Mouse (Mus musculus): ENCODE data around the gene Atxn1. TPM values are rescaled to one million over a fixed set of nuclear protein-coding genes. Genes with fewer than 3 reads are reported as not detected.

Atxn1 gene
- polyA plus RNA-seq, 1 experiment from 2014 or later = 12.8 TPM

- peaks cover 19% of the 10 kb centered on the region for H3K4me1 ChIP-seq
- H3K36me3 ChIP-seq = no peaks in the 10 kb centered on the region
- no peak overlapping the region for H3K4me2 ChIP-seq (replicated peaks)
- no peaks in the 10 kb centered on the region for H3K27me3 ChIP-seq
- H3K27ac ChIP-seq (replicated peaks) = peak overlapping the region; percentile 45
- no peak overlapping the region for H3K9ac ChIP-seq (replicated peaks)
- no peaks in the 10 kb centered on the region for H3K9me3 ChIP-seq
- H3K4me3 ChIP-seq = no peak overlapping the region
- WGBS = 49% methylated on average over 12 of the region's 12 CpGs
- ATAC-seq (replicated peaks) = no peak
Measured at GRCm38 (mm10) chr13:45661283-45662185, 303.3 kb downstream of the Atxn1 start.

- 85% methylated on average over 4 of the region's 4 CpGs for WGBS
- no peaks in the 10 kb centered on the region for H3K36me3 ChIP-seq
- H3K4me3 ChIP-seq = no peak overlapping the region
- no peaks in the 10 kb centered on the region for H3K27me3 ChIP-seq
- ATAC-seq (replicated peaks) = no peak
- no peak overlapping the region for H3K4me2 ChIP-seq (replicated peaks)
- no peaks in the 10 kb centered on the region for H3K9me3 ChIP-seq
- no peak overlapping the region for H3K9ac ChIP-seq (replicated peaks)
- H3K4me1 ChIP-seq = peaks cover 19% of the 10 kb centered on the region
- H3K27ac ChIP-seq (replicated peaks) = no peak overlapping the region
Measured at GRCm38 (mm10) chr13:45659813-45660212, 305.0 kb downstream of the Atxn1 start.

GRCm38 (mm10) chr13:45658343-45658742, 306.5 kb downstream of the Atxn1 start:
- H3K4me2 ChIP-seq (replicated peaks) = no peak overlapping the region
- no peak for ATAC-seq (replicated peaks)
- no peak overlapping the region for H3K9ac ChIP-seq (replicated peaks)
- H3K4me1 ChIP-seq = peaks cover 19% of the 10 kb centered on the region
- no peak overlapping the region for H3K27ac ChIP-seq (replicated peaks)
- H3K4me3 ChIP-seq = no peak overlapping the region
- WGBS = 92% methylated on average over 5 of the region's 5 CpGs
- H3K36me3 ChIP-seq = no peaks in the 10 kb centered on the region
- H3K9me3 ChIP-seq = no peaks in the 10 kb centered on the region
- H3K27me3 ChIP-seq = no peaks in the 10 kb centered on the region

- Histone ChIP-seq H3K4me2 (replicated peaks) (no peak overlapping the region), H3K4me3 (no peak overlapping the region), H3K9ac (replicated peaks) (no peak overlapping the region), H3K9me3 (no peaks in the 10 kb centered on the region), H3K4me1 (peaks cover 14% of the 10 kb centered on the region), H3K27me3 (no peaks in the 10 kb centered on the region), H3K36me3 (no peaks in the 10 kb centered on the region), H3K27ac (replicated peaks) (no peak overlapping the region)
- 98% methylated on average over 1 of the region's 1 CpGs for WGBS
- no peak for ATAC-seq (replicated peaks)
Measured at GRCm38 (mm10) chr13:45657176-45657575, 307.6 kb downstream of the Atxn1 start.

- Histone ChIP-seq H3K36me3 (no peaks in the 10 kb centered on the region), H3K27me3 (no peaks in the 10 kb centered on the region), H3K4me3 (no peak overlapping the region), H3K9ac (replicated peaks) (no peak overlapping the region), H3K4me1 (peaks cover 8% of the 10 kb centered on the region; the same call in 1 of the 2 replicates), H3K4me2 (replicated peaks) (no peak overlapping the region), H3K9me3 (no peaks in the 10 kb centered on the region), H3K27ac (replicated peaks) (no peak overlapping the region)
- no peak for ATAC-seq (replicated peaks)
- 73% methylated on average over 10 of the region's 10 CpGs for WGBS
Measured at GRCm38 (mm10) chr13:45651652-45652241, 313.1 kb downstream of the Atxn1 start.

GRCm38 (mm10) chr13:45649197-45649812, 315.5 kb downstream of the Atxn1 start:
- Histone ChIP-seq H3K9me3 (no peaks in the 10 kb centered on the region), H3K36me3 (no peaks in the 10 kb centered on the region), H3K4me1 (peaks cover 10% of the 10 kb centered on the region; the same call in 1 of the 2 replicates), H3K27me3 (no peaks in the 10 kb centered on the region), H3K4me2 (replicated peaks) (no peak overlapping the region), H3K9ac (replicated peaks) (no peak overlapping the region), H3K27ac (replicated peaks) (no peak overlapping the region), H3K4me3 (no peak overlapping the region)
- no peak for ATAC-seq (replicated peaks)
- 73% methylated on average over 4 of the region's 4 CpGs for WGBS

- Histone ChIP-seq H3K4me2 (replicated peaks) (no peak overlapping the region), H3K9me3 (no peaks in the 10 kb centered on the region), H3K36me3 (no peaks in the 10 kb centered on the region), H3K27ac (replicated peaks) (no peak overlapping the region), H3K4me1 (peaks cover 10% of the 10 kb centered on the region), H3K9ac (replicated peaks) (no peak overlapping the region), H3K27me3 (no peaks in the 10 kb centered on the region), H3K4me3 (no peak overlapping the region)
- 56% methylated on average over 6 of the region's 6 CpGs for WGBS
- no peak for ATAC-seq (replicated peaks)
Measured at GRCm38 (mm10) chr13:45643780-45644395, 320.9 kb downstream of the Atxn1 start.

- H3K9ac ChIP-seq (replicated peaks) = no peak overlapping the region
- H3K4me2 ChIP-seq (replicated peaks) = no peak overlapping the region
- no peak for ATAC-seq (replicated peaks)
- WGBS = 63% methylated on average over 7 of the region's 7 CpGs
- no peak overlapping the region for H3K27ac ChIP-seq (replicated peaks)
- no peaks in the 10 kb centered on the region for H3K9me3 ChIP-seq
- H3K4me3 ChIP-seq = no peak overlapping the region
- H3K4me1 ChIP-seq = peaks cover 10% of the 10 kb centered on the region
- H3K27me3 ChIP-seq = no peaks in the 10 kb centered on the region
- H3K36me3 ChIP-seq = no peaks in the 10 kb centered on the region
Measured at GRCm38 (mm10) chr13:45642913-45643312, 321.9 kb downstream of the Atxn1 start.

GRCm38 (mm10) chr13:45640431-45640830, 324.4 kb downstream of the Atxn1 start:
- Histone ChIP-seq H3K27me3 (no peaks in the 10 kb centered on the region), H3K4me2 (replicated peaks) (no peak overlapping the region), H3K9ac (replicated peaks) (no peak overlapping the region), H3K4me3 (no peak overlapping the region), H3K9me3 (no peaks in the 10 kb centered on the region), H3K4me1 (peaks cover 14% of the 10 kb centered on the region), H3K36me3 (no peaks in the 10 kb centered on the region), H3K27ac (replicated peaks) (no peak overlapping the region)
- 55% methylated on average over 5 of the region's 5 CpGs for WGBS
- ATAC-seq (replicated peaks) = no peak

GRCm38 (mm10) chr13:45638281-45638680, 326.5 kb downstream of the Atxn1 start:
- no peak overlapping the region for H3K9ac ChIP-seq (replicated peaks)
- WGBS = 91% methylated on average over 1 of the region's 1 CpGs
- no peak overlapping the region for H3K4me3 ChIP-seq
- peaks cover 4% of the 10 kb centered on the region; the same call in 1 of the 2 replicates for H3K4me1 ChIP-seq
- H3K27me3 ChIP-seq = no peaks in the 10 kb centered on the region
- H3K27ac ChIP-seq (replicated peaks) = no peak overlapping the region
- H3K4me2 ChIP-seq (replicated peaks) = no peak overlapping the region
- no peaks in the 10 kb centered on the region for H3K9me3 ChIP-seq
- ATAC-seq (replicated peaks) = no peak
- no peaks in the 10 kb centered on the region for H3K36me3 ChIP-seq

GRCm38 (mm10) chr13:45637324-45637723, 327.5 kb downstream of the Atxn1 start:
- Histone ChIP-seq H3K4me3 (no peak overlapping the region), H3K27ac (replicated peaks) (no peak overlapping the region), H3K36me3 (no peaks in the 10 kb centered on the region), H3K4me2 (replicated peaks) (no peak overlapping the region), H3K27me3 (no peaks in the 10 kb centered on the region), H3K9ac (replicated peaks) (no peak overlapping the region), H3K9me3 (no peaks in the 10 kb centered on the region), H3K4me1 (peaks cover 4% of the 10 kb centered on the region; the same call in 1 of the 2 replicates)
- ATAC-seq (replicated peaks) = no peak
- WGBS = 53% methylated on average over 8 of the region's 8 CpGs

- Histone ChIP-seq H3K27me3 (no peaks in the 10 kb centered on the region), H3K36me3 (no peaks in the 10 kb centered on the region), H3K9ac (replicated peaks) (no peak overlapping the region), H3K4me2 (replicated peaks) (no peak overlapping the region), H3K4me3 (no peak overlapping the region), H3K9me3 (no peaks in the 10 kb centered on the region), H3K4me1 (peaks cover 9% of the 10 kb centered on the region; the same call in 1 of the 2 replicates), H3K27ac (replicated peaks) (no peak overlapping the region)
- 81% methylated on average over 3 of the region's 3 CpGs for WGBS
- ATAC-seq (replicated peaks) = no peak
Measured at GRCm38 (mm10) chr13:45636435-45636834, 328.4 kb downstream of the Atxn1 start.

Data from forebrain, embryonic 15.5 days (tissue).